Mouse (Mus musculus): Measurements from ENCODE around the gene Tril.

DNA sequence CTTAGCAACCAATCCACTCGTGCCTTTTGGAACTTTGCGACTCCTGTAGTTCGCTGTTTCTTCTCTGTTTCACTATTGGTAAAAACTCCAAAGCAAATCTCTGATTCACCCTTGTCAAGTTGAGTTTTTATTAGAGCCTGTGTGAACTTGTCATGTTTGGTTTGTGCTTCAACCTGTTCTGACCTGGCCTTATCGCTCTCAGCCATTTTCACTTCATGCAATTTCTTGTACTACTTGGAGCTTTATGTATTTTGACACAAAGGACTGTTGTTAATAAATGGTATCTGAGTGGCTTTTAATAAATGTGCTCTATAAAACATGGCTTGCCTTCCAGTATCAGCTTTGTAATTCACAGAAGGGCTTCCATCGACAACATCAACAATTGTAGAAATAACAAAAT lies 40.6 kb downstream of the Tril start:
- TF ChIP-seq ZNF384 (IDR thresholded peaks at IDR 0.05; ENCODE audit: low read depth, low read length) (no peak), MAFK (IDR thresholded peaks at IDR 0.05; ENCODE audit: insufficient read depth, low read depth, low read length) (no peak)

Measured in ES-E14 (cell line).